Mouse (Mus musculus) left cerebral cortex, adult 18-20 months (tissue): ENCODE data around the gene Slc38a6. TPM values are rescaled to one million over a fixed set of nuclear protein-coding genes. Genes with fewer than 3 reads are reported as not detected.

ENCODE experiments used
- DNase-seq, 2 experiments: peaks; one replicate each; pipeline ENCODE4 v3.0.0; 2021 to 2022; ENCODE audit warnings: low spot score in 2 of 2, mixed read lengths in 1 of 2
- total RNA-seq, 2 experiments: library from RNA; stranded (reverse); gene quantifications; 2 replicates each; pipeline ENCODE4 v1.2.3; 2021

The Slc38a6 gene
- total RNA-seq, 2 experiments from 2014 or later = 8.8 to 13.9 TPM

DNA sequence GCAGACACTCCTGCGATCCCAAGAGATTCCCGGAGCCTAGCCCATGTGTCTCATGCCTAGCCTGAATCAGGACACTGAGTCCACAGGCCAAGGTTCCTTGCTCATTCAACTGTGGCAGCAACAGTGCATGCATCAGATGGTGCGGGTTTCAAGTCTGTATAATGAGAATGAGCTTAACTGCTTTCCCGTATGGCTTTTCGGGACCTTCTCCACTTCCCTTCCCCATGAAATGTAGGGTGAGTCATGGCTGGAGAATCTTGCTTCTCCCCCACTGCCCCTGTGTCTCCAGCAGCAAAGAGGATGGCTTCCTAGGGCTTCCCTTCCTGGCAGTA is 96.6 kb downstream of the Slc38a6 start:
- DNase-seq = no peak

GRCm38 (mm10) chr12:73383861-73384260 is 97.3 kb downstream of the Slc38a6 start:
- no peak for DNase-seq

- DNase-seq = no peak
Measured at GRCm38 (mm10) chr12:73384747-73385146, 98.2 kb downstream of the Slc38a6 start.

- DNase-seq = no peak
Measured at GRCm38 (mm10) chr12:73392507-73392906, 105.9 kb downstream of the Slc38a6 start.

DNA sequence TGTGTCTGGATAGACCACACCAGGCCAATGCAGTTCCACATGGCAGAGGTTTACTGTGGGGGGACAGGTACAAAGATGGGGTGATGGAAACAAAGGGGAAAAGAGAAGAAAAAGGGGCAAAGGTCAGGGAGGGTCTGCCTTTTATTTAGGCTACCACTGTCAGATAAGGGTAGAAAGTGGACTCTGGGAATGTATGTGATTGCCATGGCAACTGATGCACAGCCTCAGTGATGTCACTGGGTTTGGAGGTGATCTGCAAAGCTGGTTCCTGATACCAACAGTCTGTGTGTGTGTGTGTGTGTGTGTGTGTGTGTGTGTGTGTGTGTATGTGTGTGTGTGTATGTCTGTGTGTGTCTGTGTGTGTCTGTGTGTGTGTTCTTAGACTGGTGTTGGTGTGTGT is 106.4 kb downstream of the Slc38a6 start:
- no peak for DNase-seq

- no peak for DNase-seq
Measured at GRCm38 (mm10) chr12:73393881-73394291, 107.3 kb downstream of the Slc38a6 start.

GRCm38 (mm10) chr12:73394571-73394970 is 108.0 kb downstream of the Slc38a6 start:
- DNase-seq = no peak

DNA sequence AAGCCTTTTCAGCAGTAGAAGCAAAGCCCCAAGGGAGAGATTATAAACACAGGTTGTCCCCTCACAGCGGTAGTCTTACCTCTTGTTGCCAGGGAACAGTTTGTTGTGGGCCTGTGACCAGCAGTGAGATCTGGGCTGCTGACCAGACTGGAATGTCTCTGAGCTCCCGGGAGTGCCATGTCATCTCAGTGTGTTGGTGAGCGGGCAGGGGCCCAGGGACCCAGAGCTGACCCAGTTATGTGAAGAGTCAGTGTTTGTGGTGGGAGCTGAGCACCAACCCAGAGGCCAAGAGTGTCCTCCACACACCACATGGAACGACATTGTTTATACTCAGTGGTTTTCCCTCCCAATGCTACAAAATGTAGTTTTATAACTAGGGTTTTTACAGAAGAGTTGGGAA is 112.8 kb downstream of the Slc38a6 start:
- DNase-seq = no peak

DNA sequence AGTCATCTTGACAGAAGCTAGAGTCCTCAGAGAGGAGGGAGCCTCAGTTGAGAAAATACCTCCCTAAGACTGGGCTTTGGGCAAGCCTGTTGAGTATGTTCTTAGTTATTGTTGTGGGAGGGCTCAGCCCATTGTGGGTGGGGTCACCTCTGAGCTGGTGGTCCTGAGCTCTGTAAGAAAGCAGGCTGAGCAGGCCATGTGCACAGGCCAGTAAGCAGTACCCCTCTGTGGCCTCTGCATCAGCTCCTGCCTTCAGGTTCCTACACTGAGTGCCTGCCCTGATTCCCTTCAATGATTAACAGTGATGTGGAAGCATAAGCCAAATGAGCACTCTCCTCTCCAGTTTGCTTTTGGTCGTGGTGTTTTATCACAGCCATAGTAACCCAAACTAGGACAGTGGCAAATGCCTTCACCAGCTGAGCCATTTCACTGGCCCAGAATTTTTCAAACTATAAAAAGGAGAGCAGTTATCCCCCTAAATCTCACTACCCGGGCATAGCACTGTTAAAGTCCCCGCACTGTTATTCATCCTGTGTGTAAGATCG is 114.0 kb downstream of the Slc38a6 start:
- no peak for DNase-seq

- DNase-seq = no peak
Measured at GRCm38 (mm10) chr12:73401520-73402130, 115.0 kb downstream of the Slc38a6 start.

GRCm38 (mm10) chr12:73402137-73402712 is 115.6 kb downstream of the Slc38a6 start:
- no peak for DNase-seq

GRCm38 (mm10) chr12:73402851-73403665 is 116.5 kb downstream of the Slc38a6 start:
- DNase-seq = no peak

Other genes starting within 250 kb of the Slc38a6 start
- under 1 TPM; 0.40 to 0.42 TPM for gene Six1, start 232.9 kb upstream of the Slc38a6 start, total RNA-seq
- 1 to 10 TPM; 2.9 to 3.9 TPM for gene Six4, start 173.3 kb upstream of the Slc38a6 start, total RNA-seq
- gene Mnat1, start 163.1 kb upstream of the Slc38a6 start, total RNA-seq = 10 to 100 TPM; 22.6 to 22.9 TPM
- 10 to 100 TPM; 13.1 to 16.8 TPM for gene Trmt5, start 69 bp upstream of the Slc38a6 start, total RNA-seq